13 mouse cellular contexts compared by ENCODE assay signal in the genomic region with DNA sequence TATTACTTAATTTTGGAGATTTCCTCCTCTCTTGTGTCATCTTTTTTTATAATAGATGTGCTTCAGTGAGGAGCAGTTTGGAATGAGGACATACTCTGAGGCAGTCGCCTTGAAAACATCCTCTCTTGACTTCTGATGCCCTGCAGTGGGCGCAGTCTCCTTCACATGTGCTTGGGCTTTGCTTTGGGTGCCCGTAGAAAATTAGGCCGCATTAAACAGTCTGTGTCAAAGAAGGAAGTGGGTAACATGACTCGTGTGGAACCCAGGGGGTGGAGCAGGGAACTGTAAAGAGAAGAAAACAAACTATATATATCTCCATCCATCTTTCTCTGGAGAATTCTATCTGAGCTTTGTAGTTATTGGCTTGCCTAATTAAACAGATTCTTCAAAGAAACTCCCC.
DNase-seq lines count a peak whose midpoint lies in the region; ATAC-seq and TF ChIP-seq lines count a peak whose summit lies in the region.
"Had no signal": no experiment of that assay in that cellular context is flagged by ENCODE, and none has a peak within 500 bp of the region (broad histone marks: within the 10 kb centered on the region; RNA-seq: fewer than 3 reads in every experiment).

No protein-coding gene starts in this region.

- H3K27me3 ChIP-seq in intestine, postnatal 0 days (replicated peaks; ENCODE audit: control insufficient read depth, insufficient read depth, low read length) = no peaks in the 10 kb centered on the region
- H3K27me3 ChIP-seq in intestine, embryonic 15.5 days (replicated peaks) = no peaks in the 10 kb centered on the region
- H3K27me3 ChIP-seq in stomach, embryonic 15.5 days (replicated peaks) = no peaks in the 10 kb centered on the region
- no peaks in the 10 kb centered on the region for H3K27me3 ChIP-seq in midbrain, embryonic 14.5 days (ENCODE audit: control insufficient read depth, insufficient read depth, low read length)
- H3K27me3 ChIP-seq: liver, embryonic 15.5 days; neural tube, embryonic 12.5 days had no signal

- no peak for ATAC-seq in intestine, postnatal 0 days
- ATAC-seq in intestine, embryonic 15.5 days = no peak
- peak; percentile 96 for ATAC-seq in CD4-positive, CD25-positive, alpha-beta regulatory T cell, adult 4 months
- ATAC-seq in inflammation-experienced regulatory T-cells, adult 6 months = peak; percentile 94
- no peak for ATAC-seq in stomach, embryonic 15.5 days (ENCODE audit: insufficient read depth, low FRiP score, low read depth)
- ATAC-seq in megakaryocyte-erythroid progenitor cell, adult 5-6 weeks (replicated peaks; ENCODE audit: low FRiP score, low TSS enrichment, poor library complexity, severe bottlenecking) = no peak
- ATAC-seq in midbrain, embryonic 14.5 days (ENCODE audit: low FRiP score, low TSS enrichment) = no peak

- no peaks in the 10 kb centered on the region for H3K36me3 ChIP-seq in intestine, postnatal 0 days (ENCODE audit: control insufficient read depth, insufficient read depth)
- no peaks in the 10 kb centered on the region for H3K36me3 ChIP-seq in intestine, embryonic 15.5 days
- no peaks in the 10 kb centered on the region for H3K36me3 ChIP-seq in stomach, embryonic 15.5 days
- no peaks in the 10 kb centered on the region for H3K36me3 ChIP-seq in midbrain, embryonic 14.5 days (ENCODE audit: control insufficient read depth, insufficient read depth, low read length)
- H3K36me3 ChIP-seq: liver, embryonic 15.5 days; neural tube, embryonic 12.5 days had no signal

- DNase-seq in retina, embryonic 14.5 days (ENCODE audit: low spot score) = no peak
- DNase-seq in midbrain, embryonic 14.5 days = no peak
- DNase-seq: adrenal gland, postnatal 36 days had no signal

- H3K4me1 ChIP-seq in intestine, postnatal 0 days (replicated peaks; ENCODE audit: control insufficient read depth, insufficient read depth, low read length) = no peaks in the 10 kb centered on the region; the same call in 1 of the 2 replicates
- H3K4me1 ChIP-seq in intestine, embryonic 15.5 days (replicated peaks) = peaks cover 27% of the 10 kb centered on the region
- H3K4me1 ChIP-seq in stomach, embryonic 15.5 days = peaks cover 20% of the 10 kb centered on the region; the same call in 1 of the 2 replicates
- peaks cover 16% of the 10 kb centered on the region for H3K4me1 ChIP-seq in midbrain, embryonic 14.5 days (ENCODE audit: control insufficient read depth, insufficient read depth, low read length)

- H3K9ac ChIP-seq in intestine, postnatal 0 days (ENCODE audit: low read depth, low read length) = no peak overlapping the region
- H3K9ac ChIP-seq in intestine, embryonic 15.5 days = no peak overlapping the region
- no peak overlapping the region for H3K9ac ChIP-seq in stomach, embryonic 15.5 days
- no peak overlapping the region for H3K9ac ChIP-seq in midbrain, embryonic 14.5 days (replicated peaks; ENCODE audit: low read length)
- H3K9ac ChIP-seq: liver, embryonic 15.5 days; neural tube, embryonic 12.5 days had no signal

- 0 out of 2 replicates have a peak, but pooled peaks have one; percentile 7 for TF ChIP-seq CTCF in intestine, postnatal 0 days (IDR thresholded peaks at IDR 0.05; ENCODE audit: low read depth)

- H3K27ac ChIP-seq in intestine, postnatal 0 days (ENCODE audit: low read depth, low read length) = no peak overlapping the region
- no peak overlapping the region for H3K27ac ChIP-seq in intestine, embryonic 15.5 days
- peak overlapping the region; percentile 11; the same call in 1 of the 2 replicates for H3K27ac ChIP-seq in stomach, embryonic 15.5 days
- H3K27ac ChIP-seq in midbrain, embryonic 14.5 days (replicated peaks; ENCODE audit: low read depth, low read length) = no peak overlapping the region
- H3K27ac ChIP-seq: liver, embryonic 15.5 days; neural tube, embryonic 12.5 days had no signal

- H3K4me3 ChIP-seq in intestine, postnatal 0 days (ENCODE audit: low read depth, low read length) = no peak overlapping the region
- no peak overlapping the region for H3K4me3 ChIP-seq in intestine, embryonic 15.5 days (replicated peaks)
- no peak overlapping the region for H3K4me3 ChIP-seq in stomach, embryonic 15.5 days (replicated peaks)
- H3K4me3 ChIP-seq in midbrain, embryonic 14.5 days (replicated peaks; ENCODE audit: low read depth, low read length) = no peak overlapping the region
- H3K4me3 ChIP-seq: layer of hippocampus, adult 2 months; liver, embryonic 15.5 days; neural tube, embryonic 12.5 days had no signal

- no peaks in the 10 kb centered on the region for H3K9me3 ChIP-seq in intestine, postnatal 0 days (ENCODE audit: control insufficient read depth)
- no peaks in the 10 kb centered on the region for H3K9me3 ChIP-seq in intestine, embryonic 15.5 days
- no peaks in the 10 kb centered on the region for H3K9me3 ChIP-seq in stomach, embryonic 15.5 days
- no peaks in the 10 kb centered on the region for H3K9me3 ChIP-seq in midbrain, embryonic 14.5 days (ENCODE audit: control insufficient read depth, low read length)
- H3K9me3 ChIP-seq: G1E; liver, embryonic 15.5 days; neural tube, embryonic 12.5 days had no signal

- H3K4me2 ChIP-seq in intestine, postnatal 0 days (replicated peaks; ENCODE audit: low read depth) = no peak overlapping the region
- H3K4me2 ChIP-seq in intestine, embryonic 15.5 days (replicated peaks) = no peak overlapping the region
- H3K4me2 ChIP-seq in stomach, embryonic 15.5 days = no peak overlapping the region
- no peak overlapping the region for H3K4me2 ChIP-seq in midbrain, embryonic 14.5 days (ENCODE audit: low read length)
- H3K4me2 ChIP-seq: liver, embryonic 15.5 days; neural tube, embryonic 12.5 days had no signal

- WGBS in intestine, postnatal 0 days = 57% methylated on average over 5 of the region's 5 CpGs
- WGBS in intestine, embryonic 15.5 days = 57% methylated on average over 5 of the region's 5 CpGs
- WGBS in stomach, embryonic 15.5 days = 63% methylated on average over 5 of the region's 5 CpGs
- 65% methylated on average over 5 of the region's 5 CpGs for WGBS in midbrain, embryonic 14.5 days

Comparison
In these comparisons a context has a peak if more than half of its experiments do, and no peak if none do; other contexts are left out.
1. ATAC-seq: peak in CD4-positive, CD25-positive, alpha-beta regulatory T cell, adult 4 months (single experiment) and inflammation-experienced regulatory T-cells, adult 6 months (single experiment); none in intestine, postnatal 0 days (single experiment), intestine, embryonic 15.5 days (single experiment), stomach, embryonic 15.5 days (single experiment), megakaryocyte-erythroid progenitor cell, adult 5-6 weeks (single experiment) and midbrain, embryonic 14.5 days (single experiment).